Mouse (Mus musculus) spleen, adult 2 months (tissue): Measurements from ENCODE around the gene Ptgfrn. TPM values are rescaled to one million over a fixed set of nuclear protein-coding genes. Genes with fewer than 3 reads are reported as not detected.

Source experiments
- DNase-seq, 2 experiments: peaks; one replicate each; pipeline versions ENCODE4 v3.0.0 to v3.0.0-alpha.2; 2012 to 2021; ENCODE audit warnings: low spot score in 2 of 2, low read depth in 1 of 2
- H3K27ac ChIP-seq: fragments of 200-500 bp; 2 replicates; pipeline ENCODE4 v1.5.1; 2012; ENCODE audit warnings: low read length, inconsistent platforms; ENCODE audit not compliant: insufficient read depth
- H3K27me3 ChIP-seq: fragments of 200-500 bp; 2 replicates; pipeline ENCODE4 v1.6.1; 2012; ENCODE audit warnings: mild to moderate bottlenecking, moderate library complexity, low read length, inconsistent platforms; ENCODE audit not compliant: control insufficient read depth, insufficient read depth
- H3K36me3 ChIP-seq: fragments of 200-500 bp; 2 replicates; pipeline ENCODE4 v1.6.1; 2012; ENCODE audit warnings: mild to moderate bottlenecking, low read length, inconsistent platforms; ENCODE audit not compliant: control insufficient read depth, insufficient read depth
- H3K4me1 ChIP-seq: fragments of 200-500 bp; 2 replicates; pipeline ENCODE4 v1.6.1; 2011; ENCODE audit warnings: inconsistent platforms; ENCODE audit not compliant: control insufficient read depth, insufficient read depth, insufficient read length
- H3K4me3 ChIP-seq: fragments of 200-500 bp; 2 replicates; pipeline ENCODE4 v1.5.1; 2011; ENCODE audit warnings: mild to moderate bottlenecking, inconsistent platforms; ENCODE audit not compliant: insufficient read depth, insufficient read length; ENCODE audit errors: extremely low read depth
- CTCF ChIP-seq: fragments of 200-500 bp; IDR thresholded peaks from 2 replicates; pipeline ENCODE4 v1.5.1; 2011; ENCODE audit warnings: mild to moderate bottlenecking, inconsistent platforms; ENCODE audit not compliant: insufficient read depth, insufficient read length, insufficient replicate concordance; ENCODE audit errors: extremely low read depth
- POLR2A ChIP-seq: fragments of 200-500 bp; IDR thresholded peaks from 2 replicates; pipeline ENCODE4 v1.6.1; 2011; ENCODE audit warnings: low read depth, low read length, inconsistent platforms
- WGBS: fragments of 180-500 bp; shearing (Covaris S2); methylation state at CpG from one replicate; pipeline ENCODE4 v1.1.7; 2018; 5-methylcytosine and 5-hydroxymethylcytosine counted together
- polyA plus RNA-seq: library from polyadenylated mRNA; depleted of rRNA; stranded (reverse); fragments of >200 nt; gene quantifications from 2 replicates; pipeline ENCODE4 v1.2.3, GENCODE M21; 2012

The Ptgfrn gene
- polyA plus RNA-seq, 1 experiment: 3.6 TPM

DNA sequence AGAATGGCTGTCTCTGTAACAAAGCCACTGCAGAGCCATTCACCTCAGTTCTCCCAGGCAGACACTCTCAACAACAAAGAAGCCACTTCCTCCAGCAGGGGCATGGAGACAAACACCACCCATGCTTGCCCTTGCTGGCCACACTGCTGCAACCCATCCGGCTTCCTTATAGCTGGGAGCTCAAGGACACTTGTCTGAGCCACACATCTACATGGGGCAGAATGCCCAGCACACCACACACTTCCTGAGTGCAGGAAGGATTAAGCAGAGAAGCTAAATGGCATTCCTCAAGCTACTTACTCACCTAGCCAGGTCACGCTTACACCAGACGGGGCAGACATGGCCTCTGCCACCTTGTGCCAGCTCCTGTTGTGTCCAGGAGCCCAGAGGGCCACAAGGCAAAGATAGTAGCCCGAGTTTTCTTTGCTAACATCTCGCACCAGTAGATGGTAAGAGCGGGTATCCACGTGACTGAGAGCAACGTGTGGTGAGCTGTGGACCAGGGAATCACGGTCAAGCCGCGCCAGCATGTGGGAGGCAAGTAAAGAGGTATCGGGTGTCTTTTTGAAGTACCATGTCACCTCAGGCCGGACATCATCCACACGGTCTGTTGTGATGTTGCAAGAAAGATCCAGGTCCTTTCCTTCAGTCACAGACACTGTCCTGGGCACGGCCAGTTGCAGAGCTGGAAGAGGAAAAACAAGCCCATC, 37.4 kb downstream of the Ptgfrn start:
- Histone ChIP-seq H3K36me3 (no peaks in the 10 kb centered on the region), H3K4me1 (no peaks in the 10 kb centered on the region; the same call in 1 of the 2 replicates), H3K27ac (no peak overlapping the region), H3K27me3 (no peaks in the 10 kb centered on the region), H3K4me3 (no peak overlapping the region)
- TF ChIP-seq CTCF (no peak), POLR2A (no peak)
- 86% methylated on average over 15 of the region's 15 CpGs for WGBS
- DNase-seq: no peak

DNA sequence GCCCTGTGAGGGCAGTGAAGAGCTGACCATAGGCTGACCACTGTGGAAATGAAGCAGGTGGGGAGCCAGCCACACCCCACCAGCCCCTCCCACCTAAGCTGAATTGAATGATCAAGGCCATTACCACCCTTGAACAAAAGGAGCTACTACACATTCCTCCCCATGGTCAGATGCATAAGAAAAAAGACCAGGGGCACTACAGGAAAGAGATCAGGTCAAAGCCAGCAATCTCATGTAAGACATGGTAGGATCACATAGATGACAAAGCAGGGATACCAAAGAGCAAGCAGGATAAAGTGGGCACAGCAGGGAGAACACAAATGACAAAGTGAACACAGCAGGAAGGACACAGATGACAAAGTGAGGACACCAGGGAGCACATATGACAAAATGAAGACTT, 38.5 kb downstream of the Ptgfrn start:
- Histone ChIP-seq H3K4me3 (no peak overlapping the region), H3K27me3 (no peaks in the 10 kb centered on the region), H3K27ac (no peak overlapping the region), H3K4me1 (no peaks in the 10 kb centered on the region; the same call in 1 of the 2 replicates), H3K36me3 (no peaks in the 10 kb centered on the region)
- no peak for DNase-seq
- TF ChIP-seq CTCF (no peak), POLR2A (no peak)

DNA sequence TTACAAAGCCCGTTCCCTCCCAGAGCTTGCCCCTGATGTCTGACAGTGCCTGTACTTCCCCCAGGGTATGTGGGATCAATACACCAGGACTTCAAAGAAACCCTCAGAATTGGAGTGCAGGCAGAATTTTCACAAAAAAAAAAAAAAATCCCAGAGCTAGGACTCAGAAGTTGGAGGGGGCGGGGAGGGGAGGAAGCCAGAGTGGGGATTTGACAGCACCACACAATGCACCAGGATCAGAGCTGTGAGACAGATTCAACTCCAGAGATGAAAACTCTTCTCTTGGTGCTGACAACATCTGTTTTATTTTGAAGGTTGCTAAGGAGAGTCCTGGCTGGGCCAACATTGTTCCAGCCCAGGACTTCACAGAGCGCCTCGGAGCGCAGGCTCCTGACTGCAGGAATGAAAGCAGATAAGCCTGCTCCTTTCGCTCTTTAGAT, 39.3 kb downstream of the Ptgfrn start:
- DNase-seq: no peak
- no peaks in the 10 kb centered on the region for H3K27me3 ChIP-seq
- WGBS: 96% methylated on average over 6 of the region's 6 CpGs
- no peak overlapping the region for H3K27ac ChIP-seq
- TF ChIP-seq POLR2A: no peak
- TF ChIP-seq CTCF: no peak
- no peaks in the 10 kb centered on the region; the same call in 1 of the 2 replicates for H3K4me1 ChIP-seq
- no peaks in the 10 kb centered on the region for H3K36me3 ChIP-seq
- H3K4me3 ChIP-seq: no peak overlapping the region

DNA sequence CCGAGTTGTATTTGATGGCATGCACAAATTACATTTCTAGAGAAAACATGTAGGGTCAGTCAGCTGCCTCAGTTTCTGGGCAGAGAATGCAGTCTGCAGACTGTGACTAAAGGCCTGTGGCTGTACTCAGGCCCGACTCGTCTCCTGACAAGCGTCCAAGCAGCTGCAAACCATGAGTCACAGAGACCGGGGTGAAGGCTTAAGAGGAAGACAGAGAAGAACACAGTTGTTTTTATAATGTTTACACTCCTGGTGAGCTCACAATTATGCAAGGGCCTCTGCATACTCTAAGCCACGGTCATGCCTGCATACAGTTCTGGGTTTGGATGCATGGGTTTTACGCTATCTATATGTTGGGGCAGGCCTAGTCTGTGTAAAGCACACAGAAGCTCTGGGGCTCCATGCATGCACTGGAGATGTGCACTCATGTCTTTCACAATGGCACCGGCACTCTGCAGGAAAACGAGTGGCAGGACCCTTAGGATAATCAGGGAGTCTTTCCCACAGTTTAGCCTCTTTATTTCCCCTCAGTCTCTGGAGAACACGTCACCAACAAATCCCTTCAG, 39.8 kb downstream of the Ptgfrn start:
- no peaks in the 10 kb centered on the region for H3K27me3 ChIP-seq
- no peak for TF ChIP-seq POLR2A
- no peaks in the 10 kb centered on the region for H3K36me3 ChIP-seq
- H3K4me3 ChIP-seq: no peak overlapping the region
- 83% methylated on average over 10 of the region's 10 CpGs for WGBS
- no peak for DNase-seq
- H3K27ac ChIP-seq: no peak overlapping the region
- H3K4me1 ChIP-seq: no peaks in the 10 kb centered on the region; the same call in 1 of the 2 replicates

DNA sequence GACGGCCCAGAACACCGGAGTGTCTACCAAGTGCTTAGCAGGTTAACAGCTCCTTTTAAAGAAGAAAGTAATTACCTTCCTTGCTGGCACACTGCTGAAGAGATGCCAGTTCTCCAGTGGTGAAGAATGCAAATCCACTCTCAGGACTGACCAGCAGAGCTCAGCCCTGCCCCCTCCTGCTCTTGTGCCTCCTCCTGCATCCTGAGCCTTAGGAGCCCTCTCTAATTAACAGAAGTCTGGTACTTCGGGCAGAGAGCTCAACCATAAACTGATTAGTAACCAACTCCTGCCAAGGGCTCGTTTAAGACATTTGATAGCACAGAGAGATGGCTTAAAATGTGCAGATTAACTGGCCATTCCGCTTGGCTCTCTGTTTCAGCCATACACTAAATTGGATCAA, 41.4 kb downstream of the Ptgfrn start:
- Histone ChIP-seq H3K27ac (no peak overlapping the region), H3K4me1 (no peaks in the 10 kb centered on the region; the same call in 1 of the 2 replicates), H3K36me3 (no peaks in the 10 kb centered on the region), H3K4me3 (no peak overlapping the region), H3K27me3 (no peaks in the 10 kb centered on the region)
- WGBS: 82% methylated on average over 5 of the region's 5 CpGs
- DNase-seq: no peak
- TF ChIP-seq CTCF (no peak), POLR2A (no peak)

DNA sequence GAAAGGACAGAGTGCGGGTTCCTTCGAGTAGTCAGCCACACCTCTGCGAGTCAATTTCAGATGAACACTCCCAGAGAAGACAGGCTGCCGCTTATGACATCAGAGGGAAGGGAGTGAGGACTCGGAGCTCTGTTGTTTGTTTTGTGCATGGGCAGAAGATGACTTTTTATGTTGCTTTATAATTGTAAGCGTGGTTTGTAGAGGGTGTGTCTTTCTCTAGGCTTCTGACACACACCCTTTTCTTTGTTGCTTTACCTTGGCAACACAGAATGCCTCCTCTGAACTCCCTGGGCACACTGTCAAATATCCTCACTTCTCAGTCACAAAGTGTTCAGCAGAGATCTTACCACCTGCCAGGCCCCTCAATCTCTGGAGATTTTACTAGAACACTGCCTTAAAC, 43.9 kb downstream of the Ptgfrn start:
- DNase-seq: peak in 1 of 2 experiments; percentile 35
- Histone ChIP-seq H3K36me3 (no peaks in the 10 kb centered on the region), H3K4me3 (no peak overlapping the region), H3K27ac (no peak overlapping the region), H3K27me3 (no peaks in the 10 kb centered on the region), H3K4me1 (no peaks in the 10 kb centered on the region)
- TF ChIP-seq CTCF (no peak), POLR2A (no peak)
- WGBS: 78% methylated on average over 6 of the region's 6 CpGs
